ENCODE assay signal across 8 mouse cellular contexts in the genomic region with DNA sequence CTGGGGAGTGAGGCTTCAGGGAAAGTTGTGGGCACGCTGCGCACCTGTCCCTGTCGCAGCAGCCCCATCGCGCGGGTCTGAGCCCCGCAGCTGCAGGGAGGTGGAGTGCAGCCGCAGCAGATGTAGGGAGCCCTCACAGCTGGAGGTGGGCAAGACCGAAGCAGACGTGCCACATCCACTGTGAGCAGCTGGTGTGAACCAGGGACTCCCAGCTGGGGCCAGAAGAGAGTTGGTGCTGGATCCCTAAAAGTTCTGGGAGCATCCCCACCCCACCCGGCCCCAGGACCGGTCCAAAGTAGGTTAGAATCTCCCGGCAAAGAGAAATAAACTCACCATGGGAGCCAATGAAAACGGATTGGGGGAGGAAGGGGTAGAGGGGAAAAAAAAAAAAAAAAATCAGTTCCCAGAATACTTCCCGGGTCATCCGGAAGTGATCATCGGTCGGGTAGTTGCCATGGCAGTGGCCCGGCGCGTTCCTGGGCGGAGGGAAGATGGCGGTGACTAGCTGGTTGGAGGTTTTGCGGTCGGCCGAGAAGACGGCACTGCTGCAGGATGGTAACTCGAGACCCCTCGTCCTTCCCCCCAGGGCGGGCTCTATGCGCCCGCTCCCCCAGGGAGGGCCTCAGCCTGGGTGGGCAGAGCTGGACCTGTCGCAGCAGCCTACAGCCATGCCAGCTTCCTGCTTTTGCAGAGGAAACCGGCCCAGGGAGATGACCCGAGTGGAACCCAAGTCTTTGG. TPM values are rescaled to one million over a fixed set of nuclear protein-coding genes. Genes with fewer than 3 reads are reported as not detected.
DNase-seq lines count a peak whose midpoint lies in the region; ATAC-seq and TF ChIP-seq lines count a peak whose summit lies in the region.

A gene (minus strand): TSS at position 379 of the 738 bp plus-strand sequence.
A gene (plus strand): TSS at position 463 of the 738 bp plus-strand sequence.

- H3K4me3 ChIP-seq in forebrain, embryonic 10.5 days = peak within 1 kb of the TSS; percentile 88
- H3K4me3 ChIP-seq in heart, embryonic 15.5 days = peak within 1 kb of the TSS; percentile 90
- H3K4me3 ChIP-seq in liver, embryonic 15.5 days (replicated peaks) = peak within 1 kb of the TSS; percentile 83
- peak within 1 kb of the TSS; percentile 71 for H3K4me3 ChIP-seq in neural tube, embryonic 11.5 days (ENCODE audit: low read depth, low read length)
- peak within 1 kb of the TSS; percentile 68 for H3K4me3 ChIP-seq in stomach, postnatal 0 days (ENCODE audit: low read depth, low read length)

- H3K4me2 ChIP-seq in heart, embryonic 15.5 days = peak within 1 kb of the TSS; percentile 97
- peak within 1 kb of the TSS; percentile 91 for H3K4me2 ChIP-seq in liver, embryonic 15.5 days
- H3K4me2 ChIP-seq in neural tube, embryonic 11.5 days (ENCODE audit: low read depth) = peak within 1 kb of the TSS; percentile 97
- H3K4me2 ChIP-seq in stomach, postnatal 0 days (replicated peaks; ENCODE audit: low read depth) = peak within 1 kb of the TSS; percentile 72

- TF ChIP-seq CTCF in stomach, postnatal 0 days (IDR thresholded peaks at IDR 0.05; ENCODE audit: low read depth) = no peak

- WGBS in forebrain, embryonic 10.5 days = under 1% methylated on average over 35 of the region's 35 CpGs
- WGBS in heart, embryonic 15.5 days = under 1% methylated on average over 35 of the region's 35 CpGs
- WGBS in liver, embryonic 15.5 days (ENCODE audit: insufficient replicate concordance) = under 1% methylated on average over 35 of the region's 35 CpGs
- WGBS in neural tube, embryonic 11.5 days = under 1% methylated on average over 35 of the region's 35 CpGs
- WGBS in stomach, postnatal 0 days = under 1% methylated on average over 35 of the region's 35 CpGs

- peaks cover 23% of the 10 kb centered on the region for H3K36me3 ChIP-seq in forebrain, embryonic 10.5 days (replicated peaks)
- H3K36me3 ChIP-seq in heart, embryonic 15.5 days = peaks cover 7% of the 10 kb centered on the region; the same call in 1 of the 2 replicates
- no peaks in the 10 kb centered on the region; the same call in 1 of the 2 replicates for H3K36me3 ChIP-seq in liver, embryonic 15.5 days (replicated peaks)
- peaks cover 4% of the 10 kb centered on the region; the same call in 1 of the 2 replicates for H3K36me3 ChIP-seq in neural tube, embryonic 11.5 days (ENCODE audit: control insufficient read depth, insufficient read depth, low read length)
- H3K36me3 ChIP-seq in stomach, postnatal 0 days (ENCODE audit: control insufficient read depth, insufficient read depth, low read length) = no peaks in the 10 kb centered on the region; the same call in 1 of the 2 replicates

- peak; percentile 44 for DNase-seq in c-Kit-negative CD71-positive TER-119-positive erythroid progenitor cells, embryonic 14.5 days (ENCODE audit: low read depth, low spot score)
- peak; percentile 89 for DNase-seq in forebrain, embryonic 10.5 days (ENCODE audit: extremely low spot score, low spot score)
- peak; percentile 86 to 90 for DNase-seq in kidney, postnatal 25 days
- DNase-seq in neural tube, embryonic 11.5 days (ENCODE audit: low spot score) = peak; percentile 82
- peak; percentile 87 for DNase-seq in stomach, postnatal 0 days (ENCODE audit: low spot score)

- peak; percentile 97 for ATAC-seq in CD4-positive, CD25-positive, alpha-beta regulatory T cell, adult 4 months
- ATAC-seq in heart, embryonic 15.5 days (replicated peaks; ENCODE audit: insufficient number of reproducible peaks, insufficient read depth, low FRiP score, low read depth) = peak; percentile 83
- peak; percentile 69 for ATAC-seq in liver, embryonic 15.5 days (ENCODE audit: insufficient read depth)
- ATAC-seq in neural tube, embryonic 11.5 days (ENCODE audit: insufficient read depth, low FRiP score, low TSS enrichment) = peak; percentile 78
- peak; percentile 84 for ATAC-seq in stomach, postnatal 0 days (ENCODE audit: low FRiP score, low TSS enrichment)

- H3K27ac ChIP-seq in forebrain, embryonic 10.5 days = peak within 1 kb of the TSS; percentile 90
- peak within 1 kb of the TSS; percentile 71 for H3K27ac ChIP-seq in heart, embryonic 15.5 days
- peak within 1 kb of the TSS; percentile 67 for H3K27ac ChIP-seq in liver, embryonic 15.5 days (replicated peaks)
- peak within 1 kb of the TSS; percentile 67; the same call in 1 of the 2 replicates for H3K27ac ChIP-seq in neural tube, embryonic 11.5 days (ENCODE audit: low read depth, low read length)
- H3K27ac ChIP-seq in stomach, postnatal 0 days (replicated peaks) = peak within 1 kb of the TSS; percentile 2; the same call in 1 of the 2 replicates

- peak within 1 kb of the TSS; percentile 88 for H3K9ac ChIP-seq in heart, embryonic 15.5 days
- H3K9ac ChIP-seq in liver, embryonic 15.5 days = peak within 1 kb of the TSS; percentile 62
- peak within 1 kb of the TSS; percentile 78 for H3K9ac ChIP-seq in neural tube, embryonic 11.5 days (ENCODE audit: low read length)
- H3K9ac ChIP-seq in stomach, postnatal 0 days (ENCODE audit: low read length) = peak within 1 kb of the TSS; percentile 61

- peaks cover 22% of the 10 kb centered on the region for H3K27me3 ChIP-seq in forebrain, embryonic 10.5 days (ENCODE audit: poor library complexity, severe bottlenecking)
- no peaks in the 10 kb centered on the region for H3K27me3 ChIP-seq in heart, embryonic 15.5 days
- no peaks in the 10 kb centered on the region for H3K27me3 ChIP-seq in liver, embryonic 15.5 days
- no peaks in the 10 kb centered on the region for H3K27me3 ChIP-seq in neural tube, embryonic 11.5 days (ENCODE audit: control insufficient read depth, insufficient read depth, low read length)
- no peaks in the 10 kb centered on the region for H3K27me3 ChIP-seq in stomach, postnatal 0 days (ENCODE audit: control insufficient read depth, insufficient read depth, low read length)

- no peak for TF ChIP-seq EP300 in stomach, postnatal 0 days (optimal IDR thresholded peaks at IDR 0.05)

- H3K4me1 ChIP-seq in forebrain, embryonic 10.5 days = peaks cover 35% of the 10 kb centered on the region
- H3K4me1 ChIP-seq in heart, embryonic 15.5 days (replicated peaks) = peaks cover 17% of the 10 kb centered on the region
- peaks cover 32% of the 10 kb centered on the region for H3K4me1 ChIP-seq in liver, embryonic 15.5 days (replicated peaks)
- H3K4me1 ChIP-seq in neural tube, embryonic 11.5 days (ENCODE audit: control insufficient read depth, insufficient read depth, low read length) = peaks cover 4% of the 10 kb centered on the region; the same call in 1 of the 2 replicates
- peaks cover 4% of the 10 kb centered on the region; the same call in 1 of the 2 replicates for H3K4me1 ChIP-seq in stomach, postnatal 0 days (replicated peaks; ENCODE audit: control insufficient read depth, insufficient read depth)

- no peaks in the 10 kb centered on the region for H3K9me3 ChIP-seq in forebrain, embryonic 10.5 days
- no peaks in the 10 kb centered on the region for H3K9me3 ChIP-seq in heart, embryonic 15.5 days (replicated peaks)
- no peaks in the 10 kb centered on the region for H3K9me3 ChIP-seq in liver, embryonic 15.5 days (replicated peaks)
- no peaks in the 10 kb centered on the region for H3K9me3 ChIP-seq in neural tube, embryonic 11.5 days (ENCODE audit: control insufficient read depth, low read length)
- no peaks in the 10 kb centered on the region for H3K9me3 ChIP-seq in stomach, postnatal 0 days (ENCODE audit: control insufficient read depth, low read length)

RNA-seq across cellular contexts. Expression of the first gene that starts in this region (rescaled TPM):
- polyA plus RNA-seq in CD4-positive, CD25-positive, alpha-beta regulatory T cell, adult 4 months (2017; shearing (Covaris generic)) = 10 to 100 TPM; 21.7 to 37.7 TPM
- 25.7 and 26.6 TPM in 2 replicates for polyA plus RNA-seq in forebrain, embryonic 10.5 days (2016; fragmentation: Nextera tagmentation; extraction: Ambion mirVana)
- 11.5 and 14.7 TPM in 2 replicates for polyA plus RNA-seq in heart, embryonic 15.5 days (2015; fragmentation: Nextera tagmentation; extraction: Ambion mirVana)
- polyA plus RNA-seq in liver, embryonic 15.5 days (2015; fragmentation: Nextera tagmentation; extraction: Ambion mirVana) = 5.0 and 5.4 TPM in 2 replicates
- 15.6 and 18.5 TPM in 2 replicates for polyA plus RNA-seq in neural tube, embryonic 11.5 days (2014; fragmentation: Nextera tagmentation; extraction: Ambion mirVana)
- 6.0 and 6.1 TPM in 2 replicates for polyA plus RNA-seq in stomach, postnatal 0 days (2015; fragmentation: Nextera tagmentation; extraction: Ambion mirVana)

RNA-seq across cellular contexts. Expression of the second gene that starts in this region (rescaled TPM):
- polyA plus RNA-seq in CD4-positive, CD25-positive, alpha-beta regulatory T cell, adult 4 months (2017; shearing (Covaris generic)) = 10 to 100 TPM; 56.4 to 76.1 TPM
- 52.1 and 53.5 TPM in 2 replicates for polyA plus RNA-seq in forebrain, embryonic 10.5 days (2016; fragmentation: Nextera tagmentation; extraction: Ambion mirVana)
- 28.3 and 29.3 TPM in 2 replicates for polyA plus RNA-seq in heart, embryonic 15.5 days (2015; fragmentation: Nextera tagmentation; extraction: Ambion mirVana)
- 12.1 and 12.8 TPM in 2 replicates for polyA plus RNA-seq in liver, embryonic 15.5 days (2015; fragmentation: Nextera tagmentation; extraction: Ambion mirVana)
- polyA plus RNA-seq in neural tube, embryonic 11.5 days (2014; fragmentation: Nextera tagmentation; extraction: Ambion mirVana) = 50.7 and 56.5 TPM in 2 replicates
- 28.8 and 30.4 TPM in 2 replicates for polyA plus RNA-seq in stomach, postnatal 0 days (2015; fragmentation: Nextera tagmentation; extraction: Ambion mirVana)

Comparison
In these comparisons a context has a peak if more than half of its experiments do, and no peak if none do; other contexts are left out.
1. Peak in every context shown above with its lines: DNase-seq, ATAC-seq, H3K4me3 ChIP-seq and H3K27ac ChIP-seq.
2. H3K27ac ChIP-seq: peak in every context shown above with its lines; median percentile 90 in forebrain, embryonic 10.5 days; 71 in heart, embryonic 15.5 days; 67 in liver, embryonic 15.5 days; 67 in neural tube, embryonic 11.5 days; 2 in stomach, postnatal 0 days.